Mouse (Mus musculus): Measurements from ENCODE around the gene Gng4.

DNA sequence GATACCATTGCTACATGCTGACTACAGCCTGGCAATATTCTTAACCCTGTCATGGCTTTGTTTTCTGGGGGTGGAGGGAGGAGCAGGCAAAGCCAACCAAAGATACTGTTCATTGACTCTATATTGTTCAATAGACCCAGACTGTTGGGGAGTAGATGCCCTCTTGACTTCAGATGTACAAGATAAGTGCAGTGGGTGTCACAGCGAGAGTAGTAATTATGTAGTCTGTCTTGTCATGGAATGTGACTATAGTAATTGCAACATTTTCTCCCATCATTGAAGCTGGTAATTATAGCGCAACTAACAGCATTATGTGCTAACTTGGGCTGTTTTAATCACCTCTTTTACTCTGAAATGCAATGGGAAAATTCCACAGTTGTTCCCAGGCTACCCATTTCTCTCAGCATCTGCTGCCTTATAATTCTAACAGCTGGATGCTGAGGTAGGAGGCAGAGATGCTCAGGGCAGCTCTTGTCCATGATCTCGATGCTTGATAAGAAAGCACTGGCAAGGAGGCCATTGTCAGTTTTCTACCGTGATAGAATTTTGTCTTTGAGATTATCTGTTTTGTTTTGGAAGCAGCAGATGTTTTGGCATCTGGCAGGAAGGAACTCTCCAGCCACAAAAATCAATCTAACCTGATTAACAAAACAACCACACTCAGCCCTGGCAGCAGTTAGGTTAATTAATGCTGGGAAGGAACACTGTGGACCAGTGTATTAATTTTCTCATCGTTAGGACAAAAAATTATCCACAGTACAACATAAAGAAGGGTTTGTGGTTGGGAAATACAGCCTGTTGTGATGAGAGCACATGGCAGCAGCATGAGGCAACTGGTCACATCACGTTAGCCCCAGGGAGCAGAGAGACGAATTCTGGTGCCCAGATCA, 36.6 kb downstream of the Gng4 start:
- TF ChIP-seq CTCF (IDR thresholded peaks at IDR 0.05; ENCODE audit: borderline replicate concordance, insufficient read depth, low read length) (no peak), POLR2A (IDR thresholded peaks at IDR 0.05; ENCODE audit: low read depth, low read length) (no peak)

All from embryonic fibroblast, embryonic 13.5 days (primary cell).